ENCODE assay signal across 23 mouse cellular contexts in the genomic region with DNA sequence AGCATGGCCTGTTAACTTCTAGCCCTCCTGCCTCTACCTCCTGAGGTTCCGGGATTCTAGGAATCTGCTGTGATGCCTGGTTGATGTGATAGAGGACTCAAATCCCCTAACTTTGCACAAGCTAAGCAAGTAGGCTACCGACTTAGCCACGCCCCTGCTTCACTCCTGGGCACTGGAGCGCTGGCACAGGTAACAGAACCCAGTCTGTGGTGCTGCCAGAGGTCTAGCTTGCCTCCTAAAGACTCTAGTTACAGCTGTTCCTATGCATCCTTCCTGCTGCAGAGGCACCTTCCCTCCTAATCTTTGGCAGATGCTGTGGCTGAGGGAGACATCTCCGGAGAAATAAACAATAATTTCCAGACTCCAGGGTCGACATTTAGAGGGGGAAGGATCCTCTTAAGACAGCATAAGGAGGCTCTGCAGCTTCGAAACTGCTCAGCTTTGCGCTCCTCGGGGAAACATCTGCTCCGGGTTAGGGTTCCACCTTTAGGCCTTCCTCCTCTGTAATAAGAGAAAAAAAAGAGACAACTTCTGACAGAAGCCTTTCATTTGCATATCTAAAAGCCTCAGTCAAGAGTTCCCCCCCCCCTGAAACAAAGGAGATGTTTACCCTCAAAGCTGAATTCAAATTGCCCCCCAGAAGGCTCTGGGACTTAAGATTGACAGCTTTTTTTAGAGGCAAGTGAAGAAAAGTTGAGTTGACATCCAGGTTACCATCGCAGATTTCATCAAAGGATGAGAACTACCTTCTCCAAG.
DNase-seq lines count a peak whose midpoint lies in the region; ATAC-seq and TF ChIP-seq lines count a peak whose summit lies in the region.
"Had no signal": no experiment of that assay in that cellular context is flagged by ENCODE, and none has a peak within 500 bp of the region (broad histone marks: within the 10 kb centered on the region; RNA-seq: fewer than 3 reads in every experiment).

No protein-coding gene starts in this region.

- H3K36me3 ChIP-seq in forebrain, embryonic 10.5 days (replicated peaks), result no peaks in the 10 kb centered on the region
- no peaks in the 10 kb centered on the region for H3K36me3 ChIP-seq in forebrain, embryonic 11.5 days (ENCODE audit: control insufficient read depth, insufficient read depth, low read length)
- no peaks in the 10 kb centered on the region for H3K36me3 ChIP-seq in embryonic facial prominence, embryonic 15.5 days
- no peaks in the 10 kb centered on the region for H3K36me3 ChIP-seq in limb, embryonic 13.5 days
- H3K36me3 ChIP-seq: hindbrain, embryonic 15.5 days; liver, embryonic 12.5 days; neural tube, embryonic 15.5 days had no signal

- no peaks in the 10 kb centered on the region for H3K9me3 ChIP-seq in forebrain, embryonic 10.5 days
- no peaks in the 10 kb centered on the region for H3K9me3 ChIP-seq in forebrain, embryonic 11.5 days (ENCODE audit: control insufficient read depth, low read length)
- no peaks in the 10 kb centered on the region for H3K9me3 ChIP-seq in embryonic facial prominence, embryonic 15.5 days (replicated peaks)
- H3K9me3 ChIP-seq in limb, embryonic 13.5 days, result no peaks in the 10 kb centered on the region
- H3K9me3 ChIP-seq: hindbrain, embryonic 15.5 days; liver, embryonic 12.5 days; neural tube, embryonic 15.5 days had no signal

- ATAC-seq in forebrain, embryonic 11.5 days (replicated peaks; ENCODE audit: low FRiP score), result no peak
- no peak; the same call in 1 of the 2 replicates for ATAC-seq in embryonic facial prominence, embryonic 15.5 days (ENCODE audit: insufficient number of reproducible peaks, low FRiP score, low TSS enrichment, low read depth)
- ATAC-seq in limb, embryonic 13.5 days (ENCODE audit: low FRiP score, low read depth), result 0 out of 2 replicates have a peak, but pooled peaks have one; percentile 17
- no peak for ATAC-seq in megakaryocyte progenitor cell, adult 5-6 weeks (replicated peaks; ENCODE audit: poor library complexity)

- 39% methylated on average over 11 of the region's 11 CpGs for WGBS in forebrain, embryonic 10.5 days
- WGBS in forebrain, embryonic 11.5 days, result 41% methylated on average over 11 of the region's 11 CpGs
- 14% methylated on average over 11 of the region's 11 CpGs for WGBS in embryonic facial prominence, embryonic 15.5 days
- WGBS in limb, embryonic 13.5 days, result 25% methylated on average over 11 of the region's 11 CpGs

- TF ChIP-seq POLR2A in brain, embryonic 14.5 days (IDR thresholded peaks at IDR 0.05; ENCODE audit: borderline replicate concordance, extremely low read depth, insufficient read depth, insufficient read length, poor library complexity, severe bottlenecking), result no peak

- H3K4me3 ChIP-seq in forebrain, embryonic 10.5 days, result no peak overlapping the region
- H3K4me3 ChIP-seq in forebrain, embryonic 11.5 days (ENCODE audit: low read depth, low read length), result no peak overlapping the region
- no peak overlapping the region for H3K4me3 ChIP-seq in embryonic facial prominence, embryonic 15.5 days (replicated peaks)
- no peak overlapping the region for H3K4me3 ChIP-seq in limb, embryonic 13.5 days
- H3K4me3 ChIP-seq: hindbrain, embryonic 15.5 days; liver, embryonic 12.5 days; myocyte; neural tube, embryonic 15.5 days had no signal

- no peak overlapping the region for H3K9ac ChIP-seq in forebrain, embryonic 11.5 days (ENCODE audit: low read length)
- no peak overlapping the region for H3K9ac ChIP-seq in embryonic facial prominence, embryonic 15.5 days
- H3K9ac ChIP-seq in limb, embryonic 13.5 days, result no peak overlapping the region
- H3K9ac ChIP-seq: hindbrain, embryonic 15.5 days; liver, embryonic 12.5 days; neural tube, embryonic 15.5 days had no signal

- H3K4me2 ChIP-seq in forebrain, embryonic 11.5 days (ENCODE audit: low read depth, low read length, severe bottlenecking), result no peak overlapping the region
- no peak overlapping the region for H3K4me2 ChIP-seq in embryonic facial prominence, embryonic 15.5 days (replicated peaks)
- H3K4me2 ChIP-seq in limb, embryonic 13.5 days (replicated peaks), result no peak overlapping the region
- H3K4me2 ChIP-seq: heart, embryonic 11.5 days; hindbrain, embryonic 15.5 days; liver, embryonic 12.5 days; neural tube, embryonic 15.5 days had no signal

- no peaks in the 10 kb centered on the region for H3K27me3 ChIP-seq in forebrain, embryonic 10.5 days (ENCODE audit: poor library complexity, severe bottlenecking)
- no peaks in the 10 kb centered on the region for H3K27me3 ChIP-seq in forebrain, embryonic 11.5 days (ENCODE audit: control insufficient read depth, insufficient read depth, low read length)
- H3K27me3 ChIP-seq in embryonic facial prominence, embryonic 15.5 days, result no peaks in the 10 kb centered on the region
- no peaks in the 10 kb centered on the region for H3K27me3 ChIP-seq in limb, embryonic 13.5 days
- H3K27me3 ChIP-seq: hindbrain, embryonic 15.5 days; liver, embryonic 12.5 days; neural tube, embryonic 15.5 days had no signal

- 0 out of 2 replicates have a peak overlapping the region, but pooled peaks have one; percentile 9 for H3K27ac ChIP-seq in forebrain, embryonic 10.5 days
- H3K27ac ChIP-seq in forebrain, embryonic 11.5 days (ENCODE audit: low read depth, low read length), result no peak overlapping the region
- H3K27ac ChIP-seq in embryonic facial prominence, embryonic 15.5 days (replicated peaks), result peak overlapping the region; percentile 48; the same call in 1 of the 2 replicates
- no peak overlapping the region for H3K27ac ChIP-seq in limb, embryonic 13.5 days
- H3K27ac ChIP-seq: hindbrain, embryonic 15.5 days; liver, embryonic 12.5 days; neural tube, embryonic 15.5 days had no signal

- peaks cover 15% of the 10 kb centered on the region for H3K4me1 ChIP-seq in forebrain, embryonic 10.5 days
- H3K4me1 ChIP-seq in forebrain, embryonic 11.5 days (replicated peaks; ENCODE audit: control insufficient read depth, insufficient read depth, low read length), result no peaks in the 10 kb centered on the region
- peaks cover 10% of the 10 kb centered on the region for H3K4me1 ChIP-seq in embryonic facial prominence, embryonic 15.5 days
- peaks cover 10% of the 10 kb centered on the region for H3K4me1 ChIP-seq in limb, embryonic 13.5 days
- H3K4me1 ChIP-seq: hindbrain, embryonic 15.5 days; liver, embryonic 12.5 days; neural tube, embryonic 15.5 days had no signal

- DNase-seq in forebrain, embryonic 10.5 days (ENCODE audit: extremely low spot score, low spot score), result no peak
- DNase-seq in forebrain, embryonic 11.5 days (ENCODE audit: low spot score), result no peak
- peak; percentile 65 for DNase-seq in brain, embryonic 14.5 days (ENCODE audit: low read depth)
- no peak for DNase-seq in cerebellum, adult 8-10 months
- DNase-seq in thymus, postnatal 4 days, result no peak
- DNase-seq: cerebellum, adult 11 months; cerebellum, postnatal 25 days; gastrocnemius, postnatal 36 days; heart, postnatal 14 days; kidney, adult 2 months; kidney, postnatal 14 days; layer of hippocampus, adult 9-11 months; midbrain, embryonic 14.5 days; retina, postnatal 1 day; thymus, adult 2 months had no signal

- TF ChIP-seq CTCF in brain, embryonic 14.5 days (IDR thresholded peaks at IDR 0.05; ENCODE audit: borderline replicate concordance, extremely low read depth, insufficient read depth, insufficient read length), result no peak

Comparison
In these comparisons a context has a peak if more than half of its experiments do, and no peak if none do; other contexts are left out.
1. H3K27ac ChIP-seq: peak in forebrain, embryonic 10.5 days (single experiment) and embryonic facial prominence, embryonic 15.5 days (single experiment); none in forebrain, embryonic 11.5 days (single experiment) and limb, embryonic 13.5 days (single experiment).